Mouse (Mus musculus) heart, adult 2 months (tissue): ENCODE data around the gene Pgr. TPM values are rescaled to one million over a fixed set of nuclear protein-coding genes. Genes with fewer than 3 reads are reported as not detected.

Experiments
- DNase-seq, 2 experiments: peaks; one replicate each; pipeline ENCODE4 v3.0.0; 2021
- H3K27ac ChIP-seq: fragments of 200-600 bp; 2 replicates; pipeline ENCODE4 v1.8.1; 2022
- H3K27me3 ChIP-seq: fragments of 200-500 bp; 2 replicates; pipeline ENCODE4 v1.6.1; 2012; ENCODE audit warnings: mild to moderate bottlenecking, low read length, inconsistent platforms, mixed read lengths; ENCODE audit not compliant: control insufficient read depth, insufficient read depth
- H3K36me3 ChIP-seq: fragments of 200-500 bp; 2 replicates; pipeline ENCODE4 v1.6.1; 2012; ENCODE audit warnings: low read length, inconsistent platforms; ENCODE audit not compliant: control insufficient read depth, insufficient read depth
- H3K4me1 ChIP-seq: fragments of 200-500 bp; 2 replicates; pipeline ENCODE4 v1.6.1; 2011; ENCODE audit warnings: low read length; ENCODE audit not compliant: control insufficient read depth, insufficient read depth
- H3K4me3 ChIP-seq: fragments of 200-600 bp; 2 replicates; pipeline ENCODE4 v1.8.1; 2022
- H3K79me2 ChIP-seq: fragments of 200-500 bp; replicated peaks from 2 replicates; pipeline ENCODE4 v1.6.1; 2012; ENCODE audit warnings: mild to moderate bottlenecking, inconsistent platforms, low read length, moderate library complexity, mixed read lengths; ENCODE audit not compliant: control insufficient read depth, insufficient read depth
- H3K9ac ChIP-seq: fragments of 200-500 bp; 2 replicates; pipeline ENCODE4 v1.6.1; 2012; ENCODE audit warnings: low read depth, mild to moderate bottlenecking, control low read depth, inconsistent platforms, low read length, mixed read lengths
- CTCF ChIP-seq: fragments of 200-600 bp; IDR thresholded peaks from 2 replicates; pipeline ENCODE4 v1.8.1; 2022; ENCODE audit warnings: antibody characterized with exemption, mild to moderate bottlenecking, moderate library complexity
- EP300 ChIP-seq: fragments of 200-500 bp; IDR thresholded peaks from 2 replicates; pipeline ENCODE4 v1.6.1; 2011; ENCODE audit warnings: low read depth, low read length, control low read depth; ENCODE audit not compliant: insufficient read depth
- POLR2A ChIP-seq: fragments of 200-500 bp; IDR thresholded peaks from 2 replicates; pipeline ENCODE4 v1.6.1; 2011; ENCODE audit warnings: mild to moderate bottlenecking, low read depth, low read length, control low read depth; ENCODE audit not compliant: insufficient read depth
- WGBS: fragments of 180-500 bp; shearing (Covaris S2); methylation state at CpG from one replicate; pipeline ENCODE4 v1.1.7; 2018; 5-methylcytosine and 5-hydroxymethylcytosine counted together
- intact Hi-C: fragments of 180-260 bp; cut with DNase I; formaldehyde crosslinking; loops from one replicate; pipeline ENCODE4 v1.15.1; 2025
- long read RNA-seq: library from polyadenylated mRNA; stranded (forward); transcript quantifications from one replicate; pipeline ENCODE4 v2.0.0, GENCODE M21; 2021
- polyA plus RNA-seq: library from polyadenylated mRNA; depleted of rRNA; stranded (reverse); fragments of >200 nt; gene quantifications from 2 replicates; pipeline ENCODE4 v1.2.3, GENCODE M21; 2012; rRNA removed
- total RNA-seq, 2 experiments: library from RNA; stranded (reverse); gene quantifications; 2 replicates each; pipeline ENCODE4 v1.2.3; 2021

Gene Pgr
- total RNA-seq (under 1 TPM in 1 of 2 experiments, not detected in 1; 0.05 TPM), polyA plus RNA-seq (0.06 TPM in 1 of 2 replicates, not detected in the other)
- long read RNA-seq, result 0 reads

DNA sequence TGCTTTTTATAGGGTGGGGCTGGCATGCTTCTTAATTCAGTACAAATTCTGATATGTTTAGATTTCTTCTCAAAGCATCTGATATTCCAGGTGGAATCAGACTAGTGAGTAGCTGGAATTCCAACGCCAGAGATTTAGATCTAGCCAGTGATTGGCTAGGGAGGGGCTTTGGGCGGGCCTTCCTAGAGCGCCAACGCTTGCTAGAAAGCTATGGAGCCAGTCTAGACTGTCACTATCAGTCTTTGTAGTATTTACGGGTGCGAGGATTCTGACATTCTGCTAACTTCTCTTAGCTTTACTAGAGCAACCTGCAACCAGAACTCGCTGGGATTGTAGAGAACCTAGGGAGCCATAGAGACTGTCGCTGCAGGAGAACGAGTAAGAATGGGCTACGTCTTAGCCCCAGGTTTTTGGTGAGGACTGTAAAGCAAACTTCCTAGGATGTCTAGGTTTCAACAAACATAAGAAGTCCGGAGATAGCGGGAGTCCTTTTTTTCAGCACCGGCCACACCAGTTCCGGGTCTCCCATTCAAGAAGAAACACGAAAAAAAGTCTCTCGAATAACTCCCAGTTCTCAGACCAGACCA is at the start of gene Pgr:
Gene Pgr (plus strand): TSS at position 218 of the 587 bp plus-strand sequence.
- Histone ChIP-seq H3K9ac (no peak within 1 kb of the TSS), H3K79me2 (no peaks in the 10 kb centered on the region), H3K27ac (no peak within 1 kb of the TSS), H3K4me1 (no peaks in the 10 kb centered on the region), H3K4me3 (no peak within 1 kb of the TSS), H3K36me3 (no peaks in the 10 kb centered on the region), H3K27me3 (peaks cover 19% of the 10 kb centered on the region)
- DNase-seq, result no peak
- intact Hi-C loops, result no loop called here
- 1% methylated on average over 16 of the region's 16 CpGs for WGBS
- TF ChIP-seq POLR2A, result no peak
- no peak for TF ChIP-seq CTCF
- TF ChIP-seq EP300, result no peak

DNA sequence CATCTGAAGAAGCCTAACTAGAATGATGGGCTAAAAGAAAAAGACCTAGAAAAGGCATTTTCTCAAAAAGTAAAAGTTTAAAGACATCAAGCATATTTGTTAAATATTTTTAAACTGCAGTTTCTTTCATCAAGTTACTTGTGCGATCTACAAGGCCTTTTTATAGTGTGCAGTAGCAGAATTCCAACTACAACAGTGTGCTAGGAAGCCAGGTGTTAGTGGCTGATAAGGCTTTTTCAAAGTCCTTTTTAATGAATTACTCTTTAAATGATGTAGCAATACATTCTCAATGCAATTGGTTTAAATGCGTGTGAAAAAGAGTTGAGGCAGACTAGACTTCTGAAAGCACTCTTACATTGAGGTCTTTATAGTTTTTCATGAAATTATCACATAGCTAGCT is 42.2 kb upstream of the Pgr start:
- WGBS, result 85% methylated on average over 2 of the region's 2 CpGs
- Histone ChIP-seq H3K27ac (no peak overlapping the region), H3K36me3 (no peaks in the 10 kb centered on the region), H3K9ac (no peak overlapping the region), H3K79me2 (no peaks in the 10 kb centered on the region), H3K4me3 (no peak overlapping the region), H3K4me1 (no peaks in the 10 kb centered on the region), H3K27me3 (no peaks in the 10 kb centered on the region)
- intact Hi-C loops, result no loop called here
- no peak for DNase-seq
- TF ChIP-seq EP300 (no peak), POLR2A (no peak), CTCF (no peak)

DNA sequence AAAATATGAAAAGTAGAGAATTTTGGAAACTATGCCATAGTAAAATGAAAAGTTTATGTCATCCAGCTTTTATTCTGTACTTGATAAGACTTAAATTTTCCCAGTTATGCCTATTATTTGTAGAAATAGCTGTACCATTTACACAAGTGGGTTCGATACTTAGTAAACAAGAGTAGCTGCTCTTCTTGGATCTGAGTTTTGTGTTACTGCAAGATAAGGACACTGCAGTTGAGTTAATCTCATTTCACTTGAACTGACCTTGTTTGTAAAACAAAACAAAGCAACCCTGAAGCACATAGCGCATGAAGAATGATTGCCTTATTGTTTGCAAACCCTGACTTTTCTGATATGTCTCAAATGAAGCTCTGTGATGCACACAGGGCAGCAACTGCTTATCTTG is 31.1 kb upstream of the Pgr start:
- intact Hi-C loops, result no loop called here
- WGBS, result 66% methylated on average over 2 of the region's 2 CpGs
- no peak for DNase-seq
- no peak overlapping the region for H3K4me3 ChIP-seq
- H3K36me3 ChIP-seq, result no peaks in the 10 kb centered on the region
- no peaks in the 10 kb centered on the region for H3K4me1 ChIP-seq
- no peak overlapping the region for H3K9ac ChIP-seq
- H3K27ac ChIP-seq, result no peak overlapping the region
- no peaks in the 10 kb centered on the region for H3K27me3 ChIP-seq
- H3K79me2 ChIP-seq, result no peaks in the 10 kb centered on the region
- TF ChIP-seq POLR2A (no peak), EP300 (no peak), CTCF (no peak)

DNA sequence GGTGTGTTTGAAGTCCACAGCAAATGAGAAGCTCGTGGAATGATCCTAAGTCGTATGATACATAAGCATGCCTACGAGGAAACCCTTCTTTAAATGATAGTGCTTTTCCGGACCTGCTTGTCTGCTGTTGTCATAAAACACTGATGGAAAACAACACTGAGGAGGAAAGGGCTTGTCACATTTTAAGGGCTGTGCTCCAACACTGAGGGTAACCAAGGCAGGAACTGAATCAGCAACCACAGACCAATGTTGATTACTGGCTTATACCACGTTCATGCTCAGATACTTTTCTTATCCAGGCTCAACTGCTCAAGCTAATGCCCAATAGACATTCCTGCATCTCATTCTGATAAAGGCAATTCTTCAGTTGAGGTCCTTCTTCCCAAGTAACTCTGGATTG is 4.4 kb upstream of the Pgr start:
- intact Hi-C loops, result no loop called here
- no peak overlapping the region for H3K9ac ChIP-seq
- no peaks in the 10 kb centered on the region for H3K4me1 ChIP-seq
- H3K27me3 ChIP-seq, result peaks cover 3% of the 10 kb centered on the region; the same call in 1 of the 2 replicates
- no peaks in the 10 kb centered on the region for H3K36me3 ChIP-seq
- 61% methylated on average over 5 of the region's 5 CpGs for WGBS
- H3K27ac ChIP-seq, result no peak overlapping the region
- no peak for DNase-seq
- no peak for TF ChIP-seq CTCF
- TF ChIP-seq EP300, result no peak
- H3K4me3 ChIP-seq, result no peak overlapping the region
- no peaks in the 10 kb centered on the region for H3K79me2 ChIP-seq

DNA sequence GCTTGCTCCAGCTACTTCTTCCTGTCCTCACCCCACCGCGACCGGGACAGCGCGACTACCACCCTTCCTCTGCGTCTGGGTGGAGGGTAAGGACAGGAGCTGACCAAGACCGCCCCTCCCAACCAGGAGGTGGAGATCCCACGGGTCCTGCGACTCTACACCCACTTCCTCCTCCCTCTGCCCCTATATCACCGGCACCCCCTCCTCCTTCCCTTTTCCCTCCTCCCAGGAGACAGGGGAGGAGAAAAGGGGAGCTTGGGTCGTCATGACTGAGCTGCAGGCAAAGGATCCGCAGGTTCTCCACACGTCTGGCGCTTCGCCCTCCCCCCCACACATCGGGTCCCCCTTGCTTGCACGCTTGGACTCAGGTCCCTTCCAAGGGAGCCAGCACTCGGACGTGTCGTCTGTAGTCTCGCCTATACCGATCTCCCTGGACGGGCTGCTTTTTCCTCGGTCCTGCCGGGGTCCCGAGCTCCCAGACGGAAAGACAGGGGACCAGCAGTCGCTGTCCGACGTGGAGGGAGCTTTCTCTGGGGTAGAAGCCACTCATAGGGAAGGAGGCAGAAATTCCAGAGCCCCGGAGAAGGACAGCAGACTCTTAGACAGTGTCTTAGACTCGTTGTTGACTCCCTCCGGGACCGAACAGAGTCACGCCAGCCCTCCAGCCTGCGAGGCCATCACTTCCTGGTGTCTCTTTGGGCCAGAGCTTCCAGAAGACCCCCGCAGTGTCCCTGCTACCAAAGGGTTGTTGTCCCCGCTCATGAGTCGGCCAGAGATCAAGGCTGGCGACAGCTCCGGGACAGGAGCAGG is 775 bp downstream of the Pgr start:
- 1% methylated on average over 41 of the region's 41 CpGs for WGBS
- H3K79me2 ChIP-seq, result no peaks in the 10 kb centered on the region
- H3K4me1 ChIP-seq, result no peaks in the 10 kb centered on the region
- no peaks in the 10 kb centered on the region for H3K36me3 ChIP-seq
- peak in 1 of 2 experiments; percentile 18 for DNase-seq
- TF ChIP-seq POLR2A (no peak), CTCF (no peak), EP300 (no peak)
- H3K9ac ChIP-seq, result no peak overlapping the region
- no peak overlapping the region for H3K4me3 ChIP-seq
- no peak overlapping the region for H3K27ac ChIP-seq
- intact Hi-C loops, result no loop called here
- peaks cover 19% of the 10 kb centered on the region for H3K27me3 ChIP-seq
